Mouse (Mus musculus): ENCODE results near the gene Bend7. TPM values are rescaled to one million over a fixed set of nuclear protein-coding genes. Genes with fewer than 3 reads are reported as not detected.

Gene Bend7
- total and polyA plus RNA-seq, 3 experiments: not detected

GRCm38 (mm10) chr2:4791646-4792045, 74.0 kb downstream of the Bend7 start:
- no peak overlapping the region for H3K27ac ChIP-seq (ENCODE audit: control insufficient read depth, low read depth, low read length)
- no peak overlapping the region for H3K4me3 ChIP-seq (ENCODE audit: control insufficient read depth in 1 of 2, insufficient read depth in 1 of 2, low read depth in 2 of 2, low read length in 2 of 2)
- DNase-seq (ENCODE audit: low read depth, low spot score): no peak
- H3K36me3 ChIP-seq (ENCODE audit: control insufficient read depth in 1 of 2, insufficient read depth in 2 of 2, low read length in 2 of 2): no peaks in the 10 kb centered on the region
- H3K9me3 ChIP-seq (replicated peaks; ENCODE audit: insufficient read depth, low read length): no peaks in the 10 kb centered on the region
- no peaks in the 10 kb centered on the region for H3K79me2 ChIP-seq (ENCODE audit: control insufficient read depth, insufficient read depth, low read length, poor library complexity)
- TF ChIP-seq POLR2AphosphoS2 (IDR thresholded peaks at IDR 0.05; ENCODE audit: low read length) (no peak), RAD21 (IDR thresholded peaks at IDR 0.05; ENCODE audit: low read depth, low read length) (no peak), MYC (IDR thresholded peaks at IDR 0.05; ENCODE audit: low read depth, low read length) (no peak), CHD2 (IDR thresholded peaks at IDR 0.05; ENCODE audit: low read length) (no peak), TAL1 (IDR thresholded peaks at IDR 0.05; ENCODE audit: low read length) (no peak), SMC3 (IDR thresholded peaks at IDR 0.05; ENCODE audit: low read depth, low read length) (no peak), USF1 (IDR thresholded peaks at IDR 0.05; ENCODE audit: low read depth, low read length) (no peak), GABPA (IDR thresholded peaks at IDR 0.05; ENCODE audit: low read depth, low read length) (no peak), JUND (IDR thresholded peaks at IDR 0.05; ENCODE audit: low read depth, low read length) (no peak), CTCF (IDR thresholded peaks at IDR 0.05 in 2 of 3, conservative IDR thresholded peaks at IDR 0.05 in 1 of 3; ENCODE audit: control insufficient read depth in 1 of 3, insufficient read depth in 1 of 3, low read depth in 2 of 3, low read length in 3 of 3, poor library complexity in 1 of 3, severe bottlenecking in 1 of 3) (no peak), USF2 (IDR thresholded peaks at IDR 0.05; ENCODE audit: borderline replicate concordance in 1 of 2, insufficient read depth in 1 of 2, low read depth in 1 of 2, low read length in 2 of 2) (no peak), POLR2AphosphoS5 (IDR thresholded peaks at IDR 0.05; ENCODE audit: borderline replicate concordance, low read depth, low read length) (no peak), POLR2A (IDR thresholded peaks at IDR 0.05; ENCODE audit: control insufficient read depth in 1 of 2, insufficient read depth in 1 of 2, low read depth in 1 of 2, low read length in 2 of 2, poor library complexity in 1 of 2) (no peak), BHLHE40 (IDR thresholded peaks at IDR 0.05; ENCODE audit: borderline replicate concordance, low read depth, low read length) (no peak), MXI1 (IDR thresholded peaks at IDR 0.05; ENCODE audit: low read depth, low read length) (no peak), MAZ (IDR thresholded peaks at IDR 0.05; ENCODE audit: low read depth, low read length) (no peak), EP300 (IDR thresholded peaks at IDR 0.05; ENCODE audit: low read depth in 1 of 2, low read length in 2 of 2) (no peak), ETS1 (IDR thresholded peaks at IDR 0.05; ENCODE audit: low read depth, low read length) (no peak)
- no peaks in the 10 kb centered on the region for H3K4me1 ChIP-seq (ENCODE audit: control insufficient read depth in 1 of 2, insufficient read depth in 2 of 2, low read length in 2 of 2)
- peaks cover 5 to 8% of the 10 kb centered on the region in 2 experiments; a peak in 3 of 4 replicates for H3K27me3 ChIP-seq (ENCODE audit: control insufficient read depth in 1 of 2, insufficient read depth in 2 of 2, low read length in 2 of 2)
- H3K9ac ChIP-seq (ENCODE audit: control insufficient read depth, low read depth, low read length, poor library complexity, severe bottlenecking): no peak overlapping the region

GRCm38 (mm10) chr2:4792554-4792953, 74.9 kb downstream of the Bend7 start:
- Histone ChIP-seq H3K27me3 (ENCODE audit: control insufficient read depth in 1 of 2, insufficient read depth in 2 of 2, low read length in 2 of 2) (peaks cover 1 to 10% of the 10 kb centered on the region in 2 experiments; a peak in 2 of 4 replicates), H3K9me3 (replicated peaks; ENCODE audit: insufficient read depth, low read length) (no peaks in the 10 kb centered on the region), H3K79me2 (ENCODE audit: control insufficient read depth, insufficient read depth, low read length, poor library complexity) (no peaks in the 10 kb centered on the region), H3K27ac (ENCODE audit: control insufficient read depth, low read depth, low read length) (no peak overlapping the region), H3K4me3 (ENCODE audit: control insufficient read depth in 1 of 2, insufficient read depth in 1 of 2, low read depth in 2 of 2, low read length in 2 of 2) (no peak overlapping the region), H3K9ac (ENCODE audit: control insufficient read depth, low read depth, low read length, poor library complexity, severe bottlenecking) (no peak overlapping the region), H3K36me3 (ENCODE audit: control insufficient read depth in 1 of 2, insufficient read depth in 2 of 2, low read length in 2 of 2) (no peaks in the 10 kb centered on the region), H3K4me1 (ENCODE audit: control insufficient read depth in 1 of 2, insufficient read depth in 2 of 2, low read length in 2 of 2) (no peaks in the 10 kb centered on the region)
- no peak for DNase-seq (ENCODE audit: low read depth, low spot score)
- TF ChIP-seq MYC (IDR thresholded peaks at IDR 0.05; ENCODE audit: low read depth, low read length) (no peak), MEF2A (IDR thresholded peaks at IDR 0.05; ENCODE audit: extremely low read depth, insufficient replicate concordance, low read depth, low read length, poor library complexity, severe bottlenecking) (no peak), ZKSCAN1 (IDR thresholded peaks at IDR 0.05; ENCODE audit: low read depth, low read length) (no peak), JUND (IDR thresholded peaks at IDR 0.05; ENCODE audit: low read depth, low read length) (no peak), POLR2AphosphoS2 (IDR thresholded peaks at IDR 0.05; ENCODE audit: low read length) (no peak), ETS1 (IDR thresholded peaks at IDR 0.05; ENCODE audit: low read depth, low read length) (no peak), UBTF (IDR thresholded peaks at IDR 0.05; ENCODE audit: borderline replicate concordance, insufficient read depth, low read depth, low read length) (no peak), NRF1 (IDR thresholded peaks at IDR 0.05; ENCODE audit: insufficient read depth, low read depth, low read length, poor library complexity, severe bottlenecking) (no peak), RAD21 (IDR thresholded peaks at IDR 0.05; ENCODE audit: low read depth, low read length) (no peak), CHD1 (IDR thresholded peaks at IDR 0.05; ENCODE audit: low read depth, low read length) (no peak), MAFK (IDR thresholded peaks at IDR 0.05; ENCODE audit: borderline replicate concordance, low read depth, low read length) (no peak), TAL1 (IDR thresholded peaks at IDR 0.05; ENCODE audit: low read length) (no peak), E2F4 (IDR thresholded peaks at IDR 0.05; ENCODE audit: borderline replicate concordance, low read depth, low read length) (no peak), ELF1 (IDR thresholded peaks at IDR 0.05; ENCODE audit: low read depth, low read length) (no peak)

Measured in MEL (cell line).